Mouse (Mus musculus) MEL (cell line): ENCODE data around the gene Garem2. TPM values are rescaled to one million over a fixed set of nuclear protein-coding genes. Genes with fewer than 3 reads are reported as not detected.

ENCODE experiments used
- DNase-seq: peaks from one replicate; pipeline ENCODE4 v3.0.0; 2011; ENCODE audit warnings: low read depth, low spot score
- H3K27ac ChIP-seq: 2 replicates; pipeline ENCODE4 v1.5.1; 2012; ENCODE audit warnings: low read depth, mild to moderate bottlenecking, control low read depth, low read length, moderate library complexity; ENCODE audit not compliant: control insufficient read depth
- H3K27me3 ChIP-seq, 2 experiments: fragments of 150-350 bp in 1 of 2; sonication (generic) in 1 of 2; 2 replicates each; pipeline ENCODE4 v1.6.1; 2012; ENCODE audit warnings: low read length in 2 of 2, mild to moderate bottlenecking in 2 of 2, improper control_type of control experiment in 1 of 2, moderate library complexity in 1 of 2; ENCODE audit not compliant: insufficient read depth in 2 of 2, control insufficient read depth in 1 of 2
- H3K36me3 ChIP-seq, 2 experiments: 2 replicates each; pipeline ENCODE4 v1.6.1; 2012 to 2014; ENCODE audit warnings: low read length in 2 of 2, improper control_type of control experiment in 1 of 2, inconsistent platforms in 1 of 2, mild to moderate bottlenecking in 1 of 2; ENCODE audit not compliant: insufficient read depth in 2 of 2, control insufficient read depth in 1 of 2
- H3K4me1 ChIP-seq, 2 experiments: fragments of 150-350 bp in 1 of 2; sonication (generic) in 1 of 2; 2 replicates each; pipeline ENCODE4 v1.6.1; 2012; ENCODE audit warnings: low read length in 2 of 2, improper control_type of control experiment in 1 of 2, mild to moderate bottlenecking in 1 of 2; ENCODE audit not compliant: insufficient read depth in 2 of 2, control insufficient read depth in 1 of 2
- H3K4me3 ChIP-seq, 2 experiments: fragments of 150-350 bp in 1 of 2; sonication (generic) in 1 of 2; 2 replicates each; pipeline ENCODE4 v1.5.1; 2012; ENCODE audit warnings: low read depth in 2 of 2, low read length in 2 of 2, mild to moderate bottlenecking in 2 of 2, moderate library complexity in 2 of 2, control low read depth in 1 of 2, improper control_type of control experiment in 1 of 2; ENCODE audit not compliant: control insufficient read depth in 1 of 2, insufficient read depth in 1 of 2
- H3K79me2 ChIP-seq: 2 replicates; pipeline ENCODE4 v1.6.1; 2012; ENCODE audit warnings: mild to moderate bottlenecking, low read length, moderate library complexity; ENCODE audit not compliant: control insufficient read depth, poor library complexity, insufficient read depth
- H3K9ac ChIP-seq: 2 replicates; pipeline ENCODE4 v1.6.1; 2012; ENCODE audit warnings: low read depth, mild to moderate bottlenecking, control low read depth, low read length, moderate library complexity; ENCODE audit not compliant: control insufficient read depth, poor library complexity, severe bottlenecking
- H3K9me3 ChIP-seq: fragments of 150-350 bp; sonication (generic); replicated peaks from 2 replicates; pipeline ENCODE4 v1.6.1; 2012; ENCODE audit warnings: mild to moderate bottlenecking, low read length, improper control_type of control experiment, moderate library complexity; ENCODE audit not compliant: insufficient read depth
- CHD1 ChIP-seq: IDR thresholded peaks from 2 replicates; pipeline ENCODE4 v1.6.1; 2012; ENCODE audit warnings: low read depth, mild to moderate bottlenecking, inconsistent platforms, low read length, improper control_type of control experiment
- CHD2 ChIP-seq: IDR thresholded peaks from 2 replicates; pipeline ENCODE4 v1.6.1; 2011; ENCODE audit warnings: low read length, improper control_type of control experiment
- CTCF ChIP-seq, 3 experiments: IDR thresholded peaks in 2 of 3; conservative IDR thresholded peaks in 1 of 3; 2 replicates each; pipeline ENCODE4 v1.5.1; 2011 to 2012; ENCODE audit warnings: low read length in 3 of 3, low read depth in 2 of 3, mild to moderate bottlenecking in 2 of 3, improper control_type of control experiment in 1 of 3, inconsistent platforms in 1 of 3, mixed read lengths in 1 of 3, moderate library complexity in 1 of 3; ENCODE audit not compliant: control insufficient read depth in 1 of 3, insufficient read depth in 1 of 3, poor library complexity in 1 of 3, severe bottlenecking in 1 of 3
- E2F4 ChIP-seq: IDR thresholded peaks from 2 replicates; pipeline ENCODE4 v1.6.1; 2011; ENCODE audit warnings: low read depth, low read length, improper control_type of control experiment, borderline replicate concordance
- ELF1 ChIP-seq: IDR thresholded peaks from 2 replicates; pipeline ENCODE4 v1.6.1; 2014; ENCODE audit warnings: low read depth, mild to moderate bottlenecking, inconsistent platforms, low read length, improper control_type of control experiment, moderate library complexity
- EP300 ChIP-seq, 2 experiments: IDR thresholded peaks; 2 replicates each; pipeline ENCODE4 v1.6.1; 2011; ENCODE audit warnings: improper control_type of control experiment in 2 of 2, low read length in 2 of 2, low read depth in 1 of 2, mild to moderate bottlenecking in 1 of 2
- GABPA ChIP-seq: IDR thresholded peaks from 2 replicates; pipeline ENCODE4 v1.6.1; 2012; ENCODE audit warnings: low read depth, mild to moderate bottlenecking, inconsistent platforms, low read length, improper control_type of control experiment, moderate library complexity
- GATA1 ChIP-seq: IDR thresholded peaks from 2 replicates; pipeline ENCODE4 v1.6.1; 2011; ENCODE audit warnings: low read depth, low read length, improper control_type of control experiment
- MAFK ChIP-seq: IDR thresholded peaks from 2 replicates; pipeline ENCODE4 v1.6.1; 2011; ENCODE audit warnings: low read depth, mild to moderate bottlenecking, low read length, improper control_type of control experiment, borderline replicate concordance
- MAX ChIP-seq: IDR thresholded peaks from 2 replicates; pipeline ENCODE4 v1.6.1; 2011; ENCODE audit warnings: low read length, improper control_type of control experiment
- MXI1 ChIP-seq: IDR thresholded peaks from 2 replicates; pipeline ENCODE4 v1.6.1; 2011; ENCODE audit warnings: mild to moderate bottlenecking, low read depth, low read length, improper control_type of control experiment
- NELFE ChIP-seq: IDR thresholded peaks from 2 replicates; pipeline ENCODE4 v1.6.1; 2011; ENCODE audit warnings: low read depth, low read length, improper control_type of control experiment
- POLR2A ChIP-seq, 2 experiments: IDR thresholded peaks; 2 replicates each; pipeline ENCODE4 v1.6.1; 2011 to 2012; ENCODE audit warnings: low read length in 2 of 2, mild to moderate bottlenecking in 2 of 2, control low read depth in 1 of 2, improper control_type of control experiment in 1 of 2, low read depth in 1 of 2, moderate library complexity in 1 of 2; ENCODE audit not compliant: control insufficient read depth in 1 of 2, insufficient read depth in 1 of 2, poor library complexity in 1 of 2
- POLR2AphosphoS2 ChIP-seq: IDR thresholded peaks from 2 replicates; pipeline ENCODE4 v1.6.1; 2011; ENCODE audit warnings: low read length, improper control_type of control experiment
- RAD21 ChIP-seq: IDR thresholded peaks from 2 replicates; pipeline ENCODE4 v1.6.1; 2011; ENCODE audit warnings: mild to moderate bottlenecking, low read depth, low read length, improper control_type of control experiment
- TAL1 ChIP-seq: IDR thresholded peaks from 2 replicates; pipeline ENCODE4 v1.6.1; 2012; ENCODE audit warnings: mild to moderate bottlenecking, inconsistent platforms, low read length, moderate library complexity, mixed read lengths
- TBP ChIP-seq: IDR thresholded peaks from 2 replicates; pipeline ENCODE4 v1.8.0; 2011; ENCODE audit warnings: low read depth, low read length, improper control_type of control experiment
- USF2 ChIP-seq, 2 experiments: IDR thresholded peaks; 2 replicates each; pipeline ENCODE4 v1.6.1; 2011 to 2012; ENCODE audit warnings: improper control_type of control experiment in 2 of 2, low read length in 2 of 2, borderline replicate concordance in 1 of 2, inconsistent platforms in 1 of 2, low read depth in 1 of 2, mild to moderate bottlenecking in 1 of 2; ENCODE audit not compliant: insufficient read depth in 1 of 2
- ZC3H11A ChIP-seq: IDR thresholded peaks from 2 replicates; pipeline ENCODE4 v1.6.1; 2012; ENCODE audit warnings: low read depth, mild to moderate bottlenecking, inconsistent platforms, low read length, improper control_type of control experiment
- ZMIZ1 ChIP-seq: IDR thresholded peaks from 2 replicates; pipeline ENCODE4 v1.6.1; 2012; ENCODE audit warnings: low read depth, mild to moderate bottlenecking, inconsistent platforms, low read length, improper control_type of control experiment, moderate library complexity
- ZNF384 ChIP-seq: IDR thresholded peaks from 2 replicates; pipeline ENCODE4 v1.6.1; 2012; ENCODE audit warnings: low read depth, mild to moderate bottlenecking, inconsistent platforms, low read length, improper control_type of control experiment
- polyA plus RNA-seq, 2 experiments: library from polyadenylated mRNA; stranded (reverse) in 1 of 2; unstranded in 1 of 2; fragments of >175 nt in 1 of 2; fragments of >200 nt in 1 of 2; gene quantifications; 2 replicates each; pipeline versions ENCODE4 v1.2.1 to v1.2.4; 2012; ENCODE audit warnings: low replicate concordance in 2 of 2, low read depth in 1 of 2; ENCODE audit not compliant: insufficient read length in 2 of 2, insufficient read depth in 1 of 2, missing spikeins in 1 of 2
- total RNA-seq: library from RNA; depleted of rRNA; stranded (reverse); fragments of 300-350 nt; gene quantifications from 2 replicates; pipeline ENCODE4 v1.2.3, GENCODE M21; 2012

Garem2 gene
- total and polyA plus RNA-seq, 3 experiments = 0.04 TPM; not detected in 2

DNA sequence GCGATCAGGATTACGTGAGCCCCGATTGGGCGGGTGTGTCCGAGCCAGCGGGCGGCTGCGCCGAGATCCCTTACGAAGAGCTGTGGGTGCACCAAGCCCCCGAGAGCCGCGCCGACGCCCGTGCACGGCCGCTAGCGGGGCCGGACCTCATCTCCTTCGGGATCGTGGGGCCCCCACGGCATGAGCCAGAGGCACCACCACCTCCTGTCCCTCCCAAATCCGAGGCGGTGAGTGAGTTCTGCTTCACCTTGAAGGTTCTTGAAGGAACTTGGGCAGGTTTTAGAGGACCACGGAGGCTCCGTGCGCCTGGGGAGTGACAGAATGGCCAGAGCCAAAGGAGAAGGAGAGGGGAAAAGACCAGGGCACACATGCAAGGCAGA, 9.8 kb downstream of the Garem2 start:
- H3K9ac ChIP-seq = no peak overlapping the region
- H3K9me3 ChIP-seq = no peaks in the 10 kb centered on the region
- H3K4me3 ChIP-seq = no peak overlapping the region
- no peaks in the 10 kb centered on the region for H3K4me1 ChIP-seq
- no peaks in the 10 kb centered on the region for H3K36me3 ChIP-seq
- H3K27me3 ChIP-seq = no peaks in the 10 kb centered on the region
- H3K79me2 ChIP-seq = no peaks in the 10 kb centered on the region
- no peak for DNase-seq
- TF ChIP-seq GATA1 = no peak
- TF ChIP-seq MAFK = no peak
- H3K27ac ChIP-seq = no peak overlapping the region

DNA sequence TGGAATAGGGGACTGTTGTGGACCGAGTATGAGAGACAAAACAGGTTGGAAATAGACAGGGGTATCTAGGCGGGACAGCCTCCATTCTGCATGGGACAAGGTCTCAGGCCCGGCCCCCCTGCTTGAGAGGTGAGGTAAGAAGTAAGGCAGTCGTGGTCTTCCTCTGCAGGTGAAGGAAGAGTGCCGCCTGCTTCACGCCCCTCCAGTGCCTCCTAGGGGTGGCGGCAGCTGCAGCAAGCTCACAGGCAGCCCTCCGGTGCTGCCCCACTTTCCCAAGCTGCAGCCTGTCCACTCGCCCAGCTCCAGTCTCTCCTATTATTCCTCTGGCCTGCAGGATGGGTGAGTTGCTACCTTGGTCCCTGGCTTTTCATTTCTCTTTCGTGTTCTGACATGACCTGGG, 10.8 kb downstream of the Garem2 start:
- no peak for TF ChIP-seq E2F4
- TF ChIP-seq MAX = no peak
- no peak for TF ChIP-seq TAL1
- TF ChIP-seq POLR2A (IDR thresholded peaks at IDR 0.05; ENCODE audit: control insufficient read depth in 1 of 2, insufficient read depth in 1 of 2, low read depth in 1 of 2, low read length in 2 of 2, poor library complexity in 1 of 2) = no peak
- no peak for TF ChIP-seq CTCF (IDR thresholded peaks at IDR 0.05 in 2 of 3, conservative IDR thresholded peaks at IDR 0.05 in 1 of 3; ENCODE audit: control insufficient read depth in 1 of 3, insufficient read depth in 1 of 3, low read depth in 2 of 3, low read length in 3 of 3, poor library complexity in 1 of 3, severe bottlenecking in 1 of 3)
- TF ChIP-seq ZNF384 = no peak
- TF ChIP-seq GABPA = no peak
- no peak overlapping the region for H3K27ac ChIP-seq
- no peak for DNase-seq
- no peaks in the 10 kb centered on the region for H3K79me2 ChIP-seq
- H3K4me3 ChIP-seq = no peak overlapping the region
- no peaks in the 10 kb centered on the region for H3K36me3 ChIP-seq
- H3K9me3 ChIP-seq = no peaks in the 10 kb centered on the region
- H3K27me3 ChIP-seq = no peaks in the 10 kb centered on the region
- H3K4me1 ChIP-seq = no peaks in the 10 kb centered on the region
- no peak overlapping the region for H3K9ac ChIP-seq

DNA sequence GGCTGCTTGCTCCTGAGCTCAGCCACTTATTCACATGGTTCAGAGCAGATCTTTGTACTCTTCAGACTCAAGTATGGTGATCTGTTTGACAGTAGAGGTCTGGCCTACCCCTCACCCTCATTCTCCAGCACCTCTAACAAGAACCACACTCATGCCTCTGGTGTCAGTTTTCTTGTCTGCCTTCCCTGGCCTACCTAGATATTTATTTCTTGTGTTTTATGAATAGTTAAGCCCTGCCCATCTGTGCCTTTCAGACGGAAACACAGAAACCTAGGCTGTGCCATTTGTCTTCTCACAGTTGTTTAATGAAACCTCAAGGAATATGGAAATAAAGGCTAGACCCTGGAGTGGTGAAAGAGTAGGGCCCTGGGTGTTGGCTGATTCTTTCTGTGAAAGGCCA, 13.1 kb downstream of the Garem2 start:
- no peaks in the 10 kb centered on the region for H3K9me3 ChIP-seq

DNA sequence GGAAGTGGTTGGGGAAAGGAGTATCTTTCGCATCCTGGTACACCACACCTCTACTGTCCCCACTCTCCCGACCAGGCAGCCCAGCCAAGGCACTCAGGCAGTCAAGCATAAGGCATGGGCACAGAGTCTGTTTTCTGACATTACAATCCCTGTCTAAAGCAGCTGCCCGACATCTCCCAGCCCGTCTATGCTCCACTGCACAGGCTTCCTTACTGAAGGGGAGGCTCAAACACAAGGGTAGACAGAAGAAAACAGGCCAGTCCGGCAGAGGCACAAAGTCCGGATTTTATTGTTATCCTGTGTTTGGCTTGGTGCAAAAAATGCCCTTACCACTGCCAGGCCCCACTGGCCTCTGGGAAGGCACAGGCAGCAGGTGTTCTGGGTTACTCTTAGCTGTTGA, 14.2 kb downstream of the Garem2 start:
- H3K36me3 ChIP-seq = no peaks in the 10 kb centered on the region

More for the DNA sequence above, 13.1 kb downstream of the Garem2 start:
- no peak for DNase-seq
- Histone ChIP-seq H3K79me2 (no peaks in the 10 kb centered on the region), H3K4me1 (no peaks in the 10 kb centered on the region), H3K9ac (no peak overlapping the region), H3K4me3 (no peak overlapping the region), H3K36me3 (no peaks in the 10 kb centered on the region), H3K27ac (no peak overlapping the region), H3K27me3 (no peaks in the 10 kb centered on the region)
- no peak; the same call in 1 of the 2 replicates for TF ChIP-seq POLR2AphosphoS2

More for the DNA sequence above, 14.2 kb downstream of the Garem2 start:
- Histone ChIP-seq H3K79me2 (no peaks in the 10 kb centered on the region), H3K4me1 (no peaks in the 10 kb centered on the region), H3K9me3 (no peaks in the 10 kb centered on the region), H3K27ac (no peak overlapping the region), H3K9ac (no peak overlapping the region), H3K27me3 (no peaks in the 10 kb centered on the region), H3K4me3 (no peak overlapping the region)
- no peak for TF ChIP-seq ZMIZ1
- TF ChIP-seq ELF1 = no peak
- no peak for TF ChIP-seq NELFE
- TF ChIP-seq TBP = no peak
- no peak for TF ChIP-seq CHD1
- TF ChIP-seq E2F4 = no peak
- TF ChIP-seq MXI1 = no peak
- no peak for TF ChIP-seq RAD21
- no peak for TF ChIP-seq EP300 (IDR thresholded peaks at IDR 0.05; ENCODE audit: low read depth in 1 of 2, low read length in 2 of 2)
- no peak for TF ChIP-seq ZC3H11A
- TF ChIP-seq POLR2A (IDR thresholded peaks at IDR 0.05; ENCODE audit: control insufficient read depth in 1 of 2, insufficient read depth in 1 of 2, low read depth in 1 of 2, low read length in 2 of 2, poor library complexity in 1 of 2) = no peak
- TF ChIP-seq CHD2 = no peak
- no peak for TF ChIP-seq USF2 (IDR thresholded peaks at IDR 0.05; ENCODE audit: borderline replicate concordance in 1 of 2, insufficient read depth in 1 of 2, low read depth in 1 of 2, low read length in 2 of 2)
- TF ChIP-seq GATA1 = no peak
- no peak for DNase-seq
